ENCODE assay signal across 8 mouse cellular contexts in the genomic region with DNA sequence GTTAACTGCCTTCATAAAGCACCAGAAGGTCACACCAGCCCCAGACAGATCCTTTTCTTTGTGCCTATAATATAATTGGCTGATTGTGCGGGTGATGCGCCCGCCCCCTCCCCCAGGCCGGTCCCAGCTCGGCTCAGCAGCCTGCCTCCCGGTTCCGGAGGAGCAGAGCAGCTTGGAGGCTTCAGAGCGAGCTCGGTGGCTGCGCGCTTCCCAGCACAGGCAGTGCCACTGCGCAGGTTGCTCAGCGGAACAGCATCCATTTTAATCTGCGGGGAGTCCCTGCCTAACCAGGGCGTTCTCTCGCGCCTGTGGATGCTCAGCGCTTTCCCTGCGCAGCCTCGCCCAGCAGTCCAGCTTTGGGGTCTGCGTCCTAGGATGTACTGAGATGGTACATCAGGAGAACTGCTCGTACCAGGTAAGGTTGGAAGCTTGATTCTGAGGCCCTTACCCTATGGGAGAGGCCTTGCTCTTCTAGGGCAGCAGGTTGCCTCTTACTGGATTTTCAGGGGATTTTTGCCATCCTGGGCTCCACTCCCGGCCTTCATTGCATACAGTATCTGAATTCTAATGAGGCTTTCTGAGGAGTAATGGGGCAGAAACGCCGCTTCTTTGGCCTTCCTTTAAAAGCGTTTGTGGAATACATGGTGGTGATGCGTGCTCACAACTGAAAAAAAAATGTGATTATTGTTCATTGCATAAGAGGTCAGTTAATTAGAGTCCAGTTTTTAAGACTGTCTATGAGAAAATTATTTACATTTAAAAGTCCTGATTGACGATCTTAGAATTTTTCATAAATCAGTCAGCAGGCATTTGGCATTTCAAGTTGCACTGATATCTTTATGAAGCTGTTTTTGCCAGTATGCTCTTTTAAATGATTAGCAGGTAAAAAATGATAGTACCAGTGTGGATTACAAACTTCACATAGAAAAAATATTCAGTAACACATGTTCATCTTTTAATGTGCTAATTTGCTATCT.
A peak's percentile ranks its signal among the peaks of the same experiment; 100 is the strongest.
DNase-seq lines count a peak whose midpoint lies in the region; ATAC-seq and TF ChIP-seq lines count a peak whose summit lies in the region.

No protein-coding gene starts in this region.

- peak overlapping the region; percentile 80 for H3K9ac ChIP-seq in forebrain, embryonic 14.5 days (ENCODE audit: low read length)
- peak overlapping the region; percentile 29 for H3K9ac ChIP-seq in intestine, embryonic 14.5 days (ENCODE audit: low read length)
- peak overlapping the region; percentile 89 for H3K9ac ChIP-seq in midbrain, postnatal 0 days (replicated peaks; ENCODE audit: low read length, poor library complexity, severe bottlenecking)

- peak overlapping the region; percentile 44 for H3K4me3 ChIP-seq in forebrain, embryonic 14.5 days (ENCODE audit: low read depth, low read length)
- H3K4me3 ChIP-seq in intestine, embryonic 14.5 days (ENCODE audit: low read depth, low read length), result peak overlapping the region; percentile 43
- H3K4me3 ChIP-seq in limb, embryonic 10.5 days, result peak overlapping the region; percentile 51
- H3K4me3 ChIP-seq in midbrain, postnatal 0 days (ENCODE audit: low read depth, low read length), result peak overlapping the region; percentile 57

- peak; percentile 92 for ATAC-seq in forebrain, embryonic 14.5 days
- ATAC-seq in intestine, embryonic 14.5 days (replicated peaks; ENCODE audit: low FRiP score, low TSS enrichment, low read depth), result peak; percentile 78
- ATAC-seq in midbrain, postnatal 0 days (ENCODE audit: low FRiP score), result peak; percentile 92

- no peaks in the 10 kb centered on the region for H3K9me3 ChIP-seq in forebrain, embryonic 14.5 days (replicated peaks; ENCODE audit: control insufficient read depth, low read length)
- H3K9me3 ChIP-seq in intestine, embryonic 14.5 days (ENCODE audit: control insufficient read depth, low read length), result no peaks in the 10 kb centered on the region
- H3K9me3 ChIP-seq in limb, embryonic 10.5 days (replicated peaks), result no peaks in the 10 kb centered on the region
- no peaks in the 10 kb centered on the region for H3K9me3 ChIP-seq in midbrain, postnatal 0 days (ENCODE audit: low read length)

- H3K27ac ChIP-seq in forebrain, embryonic 14.5 days (ENCODE audit: low read depth, low read length), result peak overlapping the region; percentile 97
- peak overlapping the region; percentile 67 for H3K27ac ChIP-seq in intestine, embryonic 14.5 days (ENCODE audit: low read depth)
- H3K27ac ChIP-seq in limb, embryonic 10.5 days, result peak overlapping the region; percentile 81
- peak overlapping the region; percentile 98 for H3K27ac ChIP-seq in midbrain, postnatal 0 days (ENCODE audit: low read depth, low read length)

- no peaks in the 10 kb centered on the region for H3K36me3 ChIP-seq in forebrain, embryonic 14.5 days (ENCODE audit: control insufficient read depth, insufficient read depth, low read length)
- H3K36me3 ChIP-seq in intestine, embryonic 14.5 days (ENCODE audit: control insufficient read depth, insufficient read depth, low read length), result no peaks in the 10 kb centered on the region
- no peaks in the 10 kb centered on the region for H3K36me3 ChIP-seq in limb, embryonic 10.5 days
- H3K36me3 ChIP-seq in midbrain, postnatal 0 days (ENCODE audit: insufficient read depth, low read length), result no peaks in the 10 kb centered on the region

- H3K4me2 ChIP-seq in forebrain, embryonic 14.5 days (ENCODE audit: low read length), result peak overlapping the region; percentile 71
- peak overlapping the region; percentile 56 for H3K4me2 ChIP-seq in intestine, embryonic 14.5 days (ENCODE audit: low read length)
- H3K4me2 ChIP-seq in midbrain, postnatal 0 days (ENCODE audit: low read depth, low read length, poor library complexity, severe bottlenecking), result peak overlapping the region; percentile 54

- peak; percentile 41 to 77 for DNase-seq in adrenal gland, adult (ENCODE audit: inconsistent age in 2 of 2, low spot score in 1 of 2)
- DNase-seq in cerebellum, adult 18-20 months, result peak; percentile 92 to 94
- DNase-seq in forebrain, embryonic 14.5 days (ENCODE audit: low spot score), result peak; percentile 93
- DNase-seq in intestine, embryonic 14.5 days (ENCODE audit: low spot score), result peak; percentile 70
- DNase-seq in limb, embryonic 10.5 days (ENCODE audit: low spot score), result peak; percentile 68
- DNase-seq in midbrain, postnatal 0 days (ENCODE audit: low spot score), result peak; percentile 90
- no peak for DNase-seq in T-cell, adult 2 months (ENCODE audit: low spot score)
- no peak for DNase-seq in spleen, postnatal 4 days (ENCODE audit: low spot score in 2 of 2)

- H3K27me3 ChIP-seq in forebrain, embryonic 14.5 days (replicated peaks; ENCODE audit: control insufficient read depth, insufficient read depth, low read length), result no peaks in the 10 kb centered on the region
- H3K27me3 ChIP-seq in intestine, embryonic 14.5 days (replicated peaks; ENCODE audit: control insufficient read depth, insufficient read depth, low read length), result no peaks in the 10 kb centered on the region
- peaks cover 13% of the 10 kb centered on the region; the same call in 1 of the 2 replicates for H3K27me3 ChIP-seq in limb, embryonic 10.5 days (ENCODE audit: low read depth, poor library complexity, severe bottlenecking)
- H3K27me3 ChIP-seq in midbrain, postnatal 0 days (ENCODE audit: insufficient read depth, low read length), result no peaks in the 10 kb centered on the region

- 2% methylated on average over 28 of the region's 28 CpGs for WGBS in forebrain, embryonic 14.5 days
- WGBS in intestine, embryonic 14.5 days, result 20% methylated on average over 28 of the region's 28 CpGs
- WGBS in limb, embryonic 10.5 days, result 15% methylated on average over 28 of the region's 28 CpGs
- WGBS in midbrain, postnatal 0 days, result 6% methylated on average over 28 of the region's 28 CpGs

- H3K4me1 ChIP-seq in forebrain, embryonic 14.5 days (ENCODE audit: control insufficient read depth, insufficient read depth, low read length), result peaks cover 41% of the 10 kb centered on the region
- H3K4me1 ChIP-seq in intestine, embryonic 14.5 days (replicated peaks; ENCODE audit: control insufficient read depth, insufficient read depth, low read length), result peaks cover 26% of the 10 kb centered on the region
- peaks cover 44% of the 10 kb centered on the region for H3K4me1 ChIP-seq in limb, embryonic 10.5 days
- peaks cover 19% of the 10 kb centered on the region for H3K4me1 ChIP-seq in midbrain, postnatal 0 days (ENCODE audit: insufficient read depth, low read length)

- TF ChIP-seq CTCF in midbrain, postnatal 0 days (IDR thresholded peaks at IDR 0.05), result no peak

Comparison
In these comparisons a context has a peak if more than half of its experiments do, and no peak if none do; other contexts are left out.
1. DNase-seq: peak in adrenal gland, adult (2 of 2), cerebellum, adult 18-20 months (2 of 2), forebrain, embryonic 14.5 days (single experiment), intestine, embryonic 14.5 days (single experiment), limb, embryonic 10.5 days (single experiment) and midbrain, postnatal 0 days (single experiment); none in T-cell, adult 2 months (single experiment) and spleen, postnatal 4 days (0 of 2).
2. H3K9ac ChIP-seq: peak in every context shown above with its lines; median percentile 89 in midbrain, postnatal 0 days; 80 in forebrain, embryonic 14.5 days; 29 in intestine, embryonic 14.5 days.
3. Peak in every context shown above with its lines, with median percentiles within 50 percentile points of each other: ATAC-seq, H3K27ac ChIP-seq, H3K4me2 ChIP-seq and H3K4me3 ChIP-seq.